Mouse (Mus musculus) kidney, embryonic 15.5 days (tissue): ENCODE measurements around the gene Osbpl3. TPM values are rescaled to one million over a fixed set of nuclear protein-coding genes. Genes with fewer than 3 reads are reported as not detected.

Experiments
- ATAC-seq: fragments of 200-750 bp; cut with Nextera tagmentation; replicated peaks from 2 replicates; pipeline ENCODE4 v1.8.0; 2017; ENCODE audit warnings: moderate TSS enrichment; ENCODE audit not compliant: low FRiP score
- H3K27ac ChIP-seq: fragments of 300-500 bp; sonication (generic); 2 replicates; pipeline ENCODE4 v1.5.1; 2015; ENCODE audit warnings: mild to moderate bottlenecking, inconsistent platforms
- H3K27me3 ChIP-seq: fragments of 300-500 bp; sonication (generic); 2 replicates; pipeline ENCODE4 v1.6.1; 2015; ENCODE audit warnings: inconsistent platforms
- H3K36me3 ChIP-seq: fragments of 300-500 bp; sonication (generic); 2 replicates; pipeline ENCODE4 v1.6.1; 2015; ENCODE audit warnings: inconsistent platforms
- H3K4me1 ChIP-seq: fragments of 300-500 bp; sonication (generic); 2 replicates; pipeline ENCODE4 v1.6.1; 2015; ENCODE audit warnings: inconsistent platforms
- H3K4me2 ChIP-seq: fragments of 300-500 bp; sonication (generic); 2 replicates; pipeline ENCODE4 v1.6.1; 2015; ENCODE audit warnings: moderate library complexity, mild to moderate bottlenecking, inconsistent platforms
- H3K4me3 ChIP-seq: fragments of 300-500 bp; sonication (generic); replicated peaks from 2 replicates; pipeline ENCODE4 v1.5.1; 2015; ENCODE audit warnings: mild to moderate bottlenecking, inconsistent platforms
- H3K9ac ChIP-seq: fragments of 300-500 bp; sonication (generic); 2 replicates; pipeline ENCODE4 v1.6.1; 2015; ENCODE audit warnings: mild to moderate bottlenecking, inconsistent platforms
- H3K9me3 ChIP-seq: fragments of 300-500 bp; sonication (generic); replicated peaks from 2 replicates; pipeline ENCODE4 v1.6.1; 2016; ENCODE audit warnings: inconsistent platforms
- WGBS: fragments of 180-500 bp; shearing (Covaris S2); methylation state at CpG from one replicate; pipeline ENCODE4 v1.1.7; 2015; ENCODE audit warnings: mixed read lengths; 5-methylcytosine and 5-hydroxymethylcytosine counted together
- polyA plus RNA-seq: library from polyadenylated mRNA; unstranded; fragments of >200 nt; fragmentation: Nextera tagmentation; extraction: Ambion mirVana; gene quantifications from 2 replicates; pipeline ENCODE4 v1.2.1, GENCODE M21; 2015

Gene Osbpl3
- polyA plus RNA-seq, 1 experiment from 2014 or later = 15.7 TPM

- peaks cover 7% of the 10 kb centered on the region; the same call in 1 of the 2 replicates for H3K36me3 ChIP-seq
- no peaks in the 10 kb centered on the region for H3K9me3 ChIP-seq
- H3K27me3 ChIP-seq = no peaks in the 10 kb centered on the region
- H3K4me1 ChIP-seq = 0 out of 2 replicates have a peak, but pooled peaks cover 4% of the 10 kb centered on the region
- 70% methylated on average over 2 of the region's 2 CpGs for WGBS
- no peak overlapping the region for H3K9ac ChIP-seq
- H3K27ac ChIP-seq = no peak overlapping the region
- no peak for ATAC-seq
- no peak overlapping the region for H3K4me3 ChIP-seq
- no peak overlapping the region for H3K4me2 ChIP-seq
Observed at GRCm38 (mm10) chr6:50318150-50318549, 137.9 kb downstream of the Osbpl3 start.

DNA sequence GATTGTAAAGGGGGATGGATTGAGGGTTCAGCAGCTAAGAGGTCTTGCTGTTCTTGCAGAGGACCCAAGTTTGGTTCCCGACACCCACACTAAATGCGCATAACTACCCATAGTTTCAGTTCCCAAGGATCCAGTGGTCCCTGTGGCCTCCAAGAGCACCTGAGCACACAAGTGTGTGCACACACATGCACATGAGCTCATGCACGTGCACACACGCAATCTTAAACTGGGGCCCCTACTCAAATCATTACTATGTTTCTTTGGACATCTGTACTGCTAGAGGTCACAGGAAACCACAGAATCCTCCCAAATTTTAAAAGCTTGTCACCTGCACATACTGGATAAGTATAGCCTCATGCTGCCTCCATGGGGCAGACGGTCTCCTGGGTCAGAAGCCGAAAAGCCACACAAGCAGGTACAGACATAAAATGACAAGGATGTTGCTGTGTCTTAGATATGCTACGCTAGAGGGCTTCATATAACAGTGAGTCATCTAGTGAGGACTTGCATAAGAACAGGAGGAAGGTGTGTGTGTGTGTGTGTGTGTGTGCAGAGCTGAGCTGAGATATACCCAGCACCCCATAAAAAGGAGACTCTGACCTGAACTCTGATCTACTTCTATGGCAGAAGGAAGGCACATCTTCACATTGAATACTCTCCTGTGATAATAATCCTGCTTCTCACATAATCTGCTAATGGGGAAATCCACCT lies 139.1 kb downstream of the Osbpl3 start:
- Histone ChIP-seq H3K4me3 (no peak overlapping the region), H3K27me3 (no peaks in the 10 kb centered on the region), H3K9me3 (no peaks in the 10 kb centered on the region), H3K36me3 (peaks cover 7% of the 10 kb centered on the region; the same call in 1 of the 2 replicates), H3K4me2 (no peak overlapping the region), H3K27ac (no peak overlapping the region), H3K4me1 (no peaks in the 10 kb centered on the region), H3K9ac (no peak overlapping the region)
- no peak for ATAC-seq
- 96% methylated on average over 7 of the region's 7 CpGs for WGBS

DNA sequence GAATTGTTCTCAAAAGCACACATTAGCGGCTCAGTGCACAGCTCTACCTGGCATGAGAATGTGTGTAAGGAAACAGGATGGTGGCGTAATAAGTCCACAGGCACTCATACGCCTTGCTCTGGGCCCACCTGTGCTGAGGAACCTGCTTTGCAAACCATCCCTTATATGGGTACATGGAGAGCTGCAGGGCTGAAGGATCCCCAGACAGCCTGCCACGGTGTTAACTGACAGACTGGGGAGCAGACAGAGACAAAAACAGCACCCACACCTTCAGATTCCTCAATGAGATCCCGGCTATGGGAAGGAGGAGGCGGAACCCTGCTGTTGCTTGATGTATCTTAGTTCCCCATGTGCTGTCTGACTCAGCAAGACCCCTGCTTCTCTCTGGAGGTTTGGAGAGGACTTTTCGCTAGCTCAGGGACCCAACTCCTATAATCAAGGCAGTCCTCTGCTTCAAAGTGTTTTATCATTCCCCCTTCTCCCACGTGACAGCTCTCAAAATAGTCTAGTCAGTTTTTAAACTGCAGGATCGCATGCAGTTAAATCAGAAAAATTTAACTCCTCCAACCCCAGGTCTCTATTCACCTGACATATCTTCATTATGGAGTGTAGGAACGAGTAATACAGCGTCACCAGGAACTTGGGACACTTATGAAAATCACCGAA lies 141.5 kb downstream of the Osbpl3 start:
- Histone ChIP-seq H3K4me3 (no peak overlapping the region), H3K4me1 (no peaks in the 10 kb centered on the region), H3K36me3 (no peaks in the 10 kb centered on the region; the same call in 1 of the 2 replicates), H3K4me2 (no peak overlapping the region), H3K9ac (no peak overlapping the region), H3K9me3 (no peaks in the 10 kb centered on the region), H3K27ac (no peak overlapping the region), H3K27me3 (no peaks in the 10 kb centered on the region)
- no peak for ATAC-seq
- 73% methylated on average over 12 of the region's 12 CpGs for WGBS

- Histone ChIP-seq H3K4me2 (no peak overlapping the region), H3K36me3 (peaks cover 6% of the 10 kb centered on the region), H3K27ac (no peak overlapping the region), H3K9ac (no peak overlapping the region), H3K27me3 (no peaks in the 10 kb centered on the region), H3K9me3 (no peaks in the 10 kb centered on the region), H3K4me1 (no peaks in the 10 kb centered on the region), H3K4me3 (no peak overlapping the region)
- peak; percentile 87 for ATAC-seq
- WGBS = 39% methylated on average over 4 of the region's 4 CpGs
Observed at GRCm38 (mm10) chr6:50312647-50313046, 143.4 kb downstream of the Osbpl3 start.

DNA sequence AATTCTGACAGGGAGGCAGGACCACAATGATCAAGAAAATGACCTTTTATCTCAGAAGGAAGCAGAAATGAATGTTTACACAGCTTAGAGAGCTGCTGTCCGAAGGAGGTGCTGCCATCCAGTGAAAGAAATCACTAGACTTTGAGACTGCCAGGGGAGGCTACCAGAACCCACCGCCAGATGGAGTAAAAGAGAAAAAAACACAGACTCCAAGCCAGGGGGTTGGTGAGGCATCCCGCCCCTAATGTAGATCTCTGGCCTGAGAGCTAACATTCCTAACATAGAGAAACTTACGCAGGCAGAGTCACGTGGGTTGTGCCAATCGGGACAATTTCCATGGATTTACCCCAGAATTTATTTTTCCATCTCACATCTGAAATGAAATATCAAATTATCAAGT lies 147.0 kb downstream of the Osbpl3 start:
- Histone ChIP-seq H3K4me1 (no peaks in the 10 kb centered on the region), H3K27me3 (no peaks in the 10 kb centered on the region), H3K27ac (no peak overlapping the region), H3K36me3 (peaks cover 11% of the 10 kb centered on the region), H3K4me3 (no peak overlapping the region), H3K9me3 (no peaks in the 10 kb centered on the region), H3K4me2 (no peak overlapping the region), H3K9ac (no peak overlapping the region)
- ATAC-seq = no peak
- WGBS = 47% methylated on average over 6 of the region's 6 CpGs

DNA sequence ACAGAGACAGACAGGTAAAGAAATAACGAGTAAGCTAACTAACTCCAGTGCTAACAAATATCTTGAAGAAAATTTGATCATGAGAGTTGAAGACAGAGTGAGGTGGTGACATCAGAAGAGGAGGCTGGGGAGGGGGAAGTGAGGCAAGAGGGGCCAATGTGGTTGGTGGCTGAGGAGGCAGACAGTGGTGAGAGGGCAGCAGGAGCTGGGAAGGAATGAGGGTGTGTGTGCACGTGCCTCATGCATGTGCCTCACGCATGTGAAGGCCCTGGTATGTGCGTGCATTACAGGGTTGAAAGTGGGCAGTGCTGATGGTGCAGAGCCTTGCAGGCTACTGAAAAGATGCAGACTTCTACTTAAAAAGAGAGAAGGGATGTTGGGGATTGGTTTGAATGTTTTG lies 149.4 kb downstream of the Osbpl3 start:
- Histone ChIP-seq H3K9me3 (no peaks in the 10 kb centered on the region), H3K4me2 (no peak overlapping the region), H3K4me1 (no peaks in the 10 kb centered on the region), H3K27ac (no peak overlapping the region), H3K36me3 (peaks cover 23% of the 10 kb centered on the region), H3K4me3 (no peak overlapping the region), H3K27me3 (no peaks in the 10 kb centered on the region), H3K9ac (no peak overlapping the region)
- no peak for ATAC-seq
- WGBS = 82% methylated on average over 4 of the region's 4 CpGs

- H3K4me1 ChIP-seq = no peaks in the 10 kb centered on the region
- H3K27me3 ChIP-seq = no peaks in the 10 kb centered on the region
- H3K9me3 ChIP-seq = no peaks in the 10 kb centered on the region
- no peak overlapping the region for H3K9ac ChIP-seq
- H3K27ac ChIP-seq = no peak overlapping the region
- 67% methylated on average over 4 of the region's 4 CpGs for WGBS
- H3K4me3 ChIP-seq = no peak overlapping the region
- no peak overlapping the region for H3K4me2 ChIP-seq
- no peak for ATAC-seq
- peaks cover 23% of the 10 kb centered on the region for H3K36me3 ChIP-seq
Observed at GRCm38 (mm10) chr6:50304949-50305491, 151.0 kb downstream of the Osbpl3 start.

- no peak for ATAC-seq
- no peaks in the 10 kb centered on the region for H3K9me3 ChIP-seq
- no peak overlapping the region for H3K9ac ChIP-seq
- peaks cover 16% of the 10 kb centered on the region; the same call in 1 of the 2 replicates for H3K36me3 ChIP-seq
- no peaks in the 10 kb centered on the region for H3K27me3 ChIP-seq
- H3K4me1 ChIP-seq = 0 out of 2 replicates have a peak, but pooled peaks cover 1% of the 10 kb centered on the region
- no peak overlapping the region for H3K4me2 ChIP-seq
- H3K27ac ChIP-seq = no peak overlapping the region
- H3K4me3 ChIP-seq = no peak overlapping the region
- WGBS = 92% methylated on average over 7 of the region's 7 CpGs
Observed at GRCm38 (mm10) chr6:50301121-50301520, 154.9 kb downstream of the Osbpl3 start.

DNA sequence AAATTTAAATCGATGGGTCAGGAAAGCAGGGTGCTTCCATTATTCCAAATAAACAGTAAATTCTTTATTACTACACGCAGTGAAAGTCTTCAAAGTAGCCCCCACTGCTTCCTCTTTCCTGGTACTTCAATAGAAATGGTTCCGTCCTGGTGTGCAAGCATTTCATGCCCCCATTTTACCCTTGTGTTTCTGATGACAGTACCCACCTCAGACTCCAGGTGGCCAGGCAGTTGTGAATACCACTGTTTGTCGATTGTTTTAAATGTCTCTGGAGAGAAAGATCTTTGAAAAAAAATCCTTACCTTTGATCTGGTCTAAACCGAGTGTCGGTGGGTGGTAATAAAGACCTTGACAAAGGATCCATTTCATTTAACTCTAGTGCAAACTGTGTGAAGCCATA lies 155.4 kb downstream of the Osbpl3 start:
- Histone ChIP-seq H3K4me1 (0 out of 2 replicates have a peak, but pooled peaks cover 3% of the 10 kb centered on the region), H3K9me3 (no peaks in the 10 kb centered on the region), H3K4me2 (no peak overlapping the region), H3K36me3 (peaks cover 14% of the 10 kb centered on the region; the same call in 1 of the 2 replicates), H3K4me3 (no peak overlapping the region), H3K27me3 (no peaks in the 10 kb centered on the region), H3K27ac (no peak overlapping the region), H3K9ac (no peak overlapping the region)
- ATAC-seq = no peak
- 73% methylated on average over 6 of the region's 6 CpGs for WGBS

DNA sequence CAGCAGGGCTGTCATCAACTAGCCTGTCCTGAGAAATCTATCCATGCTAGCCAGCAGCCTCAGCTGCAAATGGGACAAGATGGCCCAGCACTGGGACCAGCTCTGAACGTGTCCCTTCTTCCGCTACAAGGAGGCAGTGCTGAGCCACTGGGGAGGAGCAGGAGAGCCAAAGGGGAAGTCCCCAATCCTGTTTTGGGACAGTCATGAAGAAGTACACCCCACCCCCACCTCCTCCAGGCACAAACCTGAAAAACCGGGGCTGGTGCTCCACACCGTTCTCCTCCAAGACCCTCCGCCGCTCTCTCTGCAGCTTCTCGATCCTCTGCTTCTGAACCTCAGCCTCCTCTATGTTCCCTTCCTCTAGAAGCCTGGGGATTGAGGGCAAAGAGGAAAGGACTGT lies 156.9 kb downstream of the Osbpl3 start:
- H3K27ac ChIP-seq = no peak overlapping the region
- 0 out of 2 replicates have a peak, but pooled peaks cover 3% of the 10 kb centered on the region for H3K4me1 ChIP-seq
- no peaks in the 10 kb centered on the region for H3K9me3 ChIP-seq
- peaks cover 14% of the 10 kb centered on the region; the same call in 1 of the 2 replicates for H3K36me3 ChIP-seq
- H3K4me3 ChIP-seq = no peak overlapping the region
- WGBS = 83% methylated on average over 7 of the region's 7 CpGs
- no peak overlapping the region for H3K9ac ChIP-seq
- no peak for ATAC-seq
- H3K27me3 ChIP-seq = no peaks in the 10 kb centered on the region
- H3K4me2 ChIP-seq = no peak overlapping the region

DNA sequence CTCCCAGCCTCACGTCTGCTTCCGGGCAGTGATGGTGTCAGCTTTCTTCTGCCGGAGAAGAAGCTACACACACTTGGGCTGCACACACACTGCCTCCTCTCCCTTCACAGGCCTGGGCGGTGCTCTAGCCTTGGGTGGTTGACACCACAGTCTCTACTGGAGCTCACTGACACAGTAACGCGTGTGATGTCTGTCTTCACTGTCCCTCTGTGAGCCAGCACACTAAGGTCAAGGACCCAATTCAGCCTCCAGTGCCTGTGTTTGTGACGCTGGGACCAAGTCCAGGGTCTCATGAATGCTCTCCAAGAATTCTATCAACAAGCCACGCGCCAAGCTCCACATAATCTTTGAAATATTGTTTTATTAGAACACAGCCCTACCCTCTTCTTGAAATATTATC lies 158.3 kb downstream of the Osbpl3 start:
- no peak overlapping the region for H3K4me3 ChIP-seq
- no peak overlapping the region for H3K4me2 ChIP-seq
- WGBS = 81% methylated on average over 9 of the region's 9 CpGs
- H3K27ac ChIP-seq = no peak overlapping the region
- no peaks in the 10 kb centered on the region for H3K9me3 ChIP-seq
- H3K27me3 ChIP-seq = no peaks in the 10 kb centered on the region
- H3K9ac ChIP-seq = no peak overlapping the region
- 0 out of 2 replicates have a peak, but pooled peaks cover 6% of the 10 kb centered on the region for H3K36me3 ChIP-seq
- no peak for ATAC-seq
- H3K4me1 ChIP-seq = peaks cover 7% of the 10 kb centered on the region; the same call in 1 of the 2 replicates

DNA sequence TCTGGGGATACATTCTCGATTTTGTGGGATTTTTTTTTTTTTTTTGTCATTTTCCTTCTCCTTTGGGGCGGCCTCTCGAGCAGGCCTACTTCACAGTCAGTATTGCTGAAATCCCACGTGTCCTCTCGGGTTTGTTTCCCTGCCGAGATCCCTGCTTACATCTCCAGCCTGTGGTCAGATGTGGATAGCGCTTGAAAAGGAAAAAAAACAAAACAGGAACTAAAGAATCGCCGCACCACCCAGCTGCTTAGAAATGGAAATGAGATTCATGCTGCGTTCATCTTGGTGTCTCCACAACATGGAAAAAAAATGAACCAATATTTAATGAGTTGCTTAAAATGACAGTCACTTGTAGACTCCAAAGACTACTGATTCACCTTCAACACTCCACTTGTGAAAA lies 160.9 kb downstream of the Osbpl3 start:
- Histone ChIP-seq H3K27ac (no peak overlapping the region), H3K9ac (no peak overlapping the region), H3K4me2 (no peak overlapping the region), H3K27me3 (no peaks in the 10 kb centered on the region), H3K36me3 (0 out of 2 replicates have a peak, but pooled peaks cover 2% of the 10 kb centered on the region), H3K4me1 (peaks cover 7% of the 10 kb centered on the region; the same call in 1 of the 2 replicates), H3K9me3 (no peaks in the 10 kb centered on the region), H3K4me3 (no peak overlapping the region)
- 82% methylated on average over 10 of the region's 10 CpGs for WGBS
- no peak for ATAC-seq
